Mouse (Mus musculus) heart, embryonic 14.5 days (tissue): ENCODE measurements around the gene Bbs5. TPM values are rescaled to one million over a fixed set of nuclear protein-coding genes. Genes with fewer than 3 reads are reported as not detected.
A peak's percentile ranks its signal among the peaks of the same experiment; 100 is the strongest.
"Not testable (repeated sequence)": the region's sequence is repeated elsewhere in the genome, so short reads cannot be mapped to it uniquely, and the experiment has no call there.

Experiments
- ATAC-seq: fragments of 200-750 bp; cut with Nextera tagmentation; 2 replicates; pipeline ENCODE4 v1.8.0; 2017; ENCODE audit warnings: low read depth, moderate TSS enrichment; ENCODE audit not compliant: insufficient number of reproducible peaks, insufficient read depth, low FRiP score
- H3K27ac ChIP-seq, 2 experiments: fragments of 200-500 bp in 1 of 2; fragments of 300-500 bp in 1 of 2; sonication (generic) in 1 of 2; replicated peaks in 1 of 2; 2 replicates each; pipeline ENCODE4 v1.5.1; 2012 to 2014; ENCODE audit warnings: low read depth in 2 of 2, low read length in 2 of 2, control low read depth in 1 of 2, mild to moderate bottlenecking in 1 of 2, mixed read lengths in 1 of 2; ENCODE audit not compliant: control insufficient read depth in 1 of 2, insufficient read depth in 1 of 2
- H3K27me3 ChIP-seq: fragments of 300-500 bp; sonication (generic); 2 replicates; pipeline ENCODE4 v1.6.1; 2014; ENCODE audit warnings: mild to moderate bottlenecking, low read length, control low read depth; ENCODE audit not compliant: control insufficient read depth, insufficient read depth
- H3K36me3 ChIP-seq: fragments of 300-500 bp; sonication (generic); 2 replicates; pipeline ENCODE4 v1.6.1; 2014; ENCODE audit warnings: mild to moderate bottlenecking, control low read depth, low read length, mixed read lengths; ENCODE audit not compliant: control insufficient read depth, insufficient read depth
- H3K4me1 ChIP-seq, 2 experiments: fragments of 200-500 bp in 1 of 2; fragments of 300-500 bp in 1 of 2; sonication (generic) in 1 of 2; 2 replicates each; pipeline ENCODE4 v1.6.1; 2012 to 2014; ENCODE audit warnings: low read length in 2 of 2, control low read depth in 1 of 2, mixed read lengths in 1 of 2; ENCODE audit not compliant: control insufficient read depth in 2 of 2, insufficient read depth in 2 of 2
- H3K4me2 ChIP-seq: fragments of 300-500 bp; sonication (generic); 2 replicates; pipeline ENCODE4 v1.6.1; 2014; ENCODE audit warnings: mild to moderate bottlenecking, low read length
- H3K4me3 ChIP-seq, 2 experiments: fragments of 200-500 bp in 1 of 2; fragments of 300-500 bp in 1 of 2; sonication (generic) in 1 of 2; 2 replicates each; pipeline ENCODE4 v1.5.1; 2012 to 2014; ENCODE audit warnings: low read length in 2 of 2, mild to moderate bottlenecking in 2 of 2, control low read depth in 1 of 2, low read depth in 1 of 2, moderate library complexity in 1 of 2; ENCODE audit not compliant: control insufficient read depth in 1 of 2, insufficient read depth in 1 of 2
- H3K9ac ChIP-seq: fragments of 300-500 bp; sonication (generic); 2 replicates; pipeline ENCODE4 v1.6.1; 2014; ENCODE audit warnings: mild to moderate bottlenecking, low read length
- H3K9me3 ChIP-seq: fragments of 300-500 bp; sonication (generic); 2 replicates; pipeline ENCODE4 v1.6.1; 2016; ENCODE audit warnings: low read length, control low read depth; ENCODE audit not compliant: control insufficient read depth
- WGBS: fragments of 180-500 bp; shearing (Covaris S2); extraction: QIAGEN DNeasy Blood & Tissue Kit; methylation state at CpG from one replicate; pipeline ENCODE4 v1.1.7; 2014; 5-methylcytosine and 5-hydroxymethylcytosine counted together
- polyA plus RNA-seq: library from polyadenylated mRNA; unstranded; fragments of >200 nt; fragmentation: Nextera tagmentation; extraction: Ambion mirVana; gene quantifications from 2 replicates; pipeline ENCODE4 v1.2.1, GENCODE M21; 2014

The Bbs5 gene
- polyA plus RNA-seq, 1 experiment from 2014 or later = 10.7 TPM

DNA sequence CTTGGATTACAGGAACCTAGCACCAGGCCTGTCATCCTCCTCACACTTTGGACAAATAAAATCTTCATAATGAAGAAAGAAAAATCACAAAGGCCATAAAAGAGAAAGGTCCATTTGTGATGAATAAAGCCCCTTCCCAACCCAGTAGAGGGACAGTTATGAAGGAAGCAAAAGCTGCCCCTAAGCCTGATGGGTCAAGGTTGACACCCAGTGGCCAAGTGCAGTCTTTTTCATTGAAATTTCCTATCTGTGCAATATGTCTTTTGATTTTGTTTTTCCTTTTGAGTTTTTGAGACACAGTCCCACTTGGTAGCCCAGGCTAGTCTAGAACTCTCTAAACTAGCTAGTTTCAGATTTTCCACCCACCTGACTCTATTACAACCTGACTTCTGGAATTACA lies 27.7 kb upstream of the Bbs5 start:
- no peaks in the 10 kb centered on the region for H3K9me3 ChIP-seq
- no peaks in the 10 kb centered on the region for H3K36me3 ChIP-seq
- no peak for ATAC-seq
- H3K9ac ChIP-seq = no peak overlapping the region
- H3K27ac ChIP-seq = no peak overlapping the region
- H3K27me3 ChIP-seq = no peaks in the 10 kb centered on the region
- H3K4me1 ChIP-seq = no peaks in the 10 kb centered on the region
- H3K4me2 ChIP-seq = no peak overlapping the region
- H3K4me3 ChIP-seq = no peak overlapping the region

- no peak overlapping the region for H3K9ac ChIP-seq
- H3K9me3 ChIP-seq = no peaks in the 10 kb centered on the region
- H3K27me3 ChIP-seq = no peaks in the 10 kb centered on the region
- no peaks in the 10 kb centered on the region for H3K36me3 ChIP-seq
- WGBS = 78% methylated on average over 17 of the region's 17 CpGs
- H3K4me2 ChIP-seq = no peak overlapping the region
- H3K4me3 ChIP-seq = no peak overlapping the region
- no peaks in the 10 kb centered on the region for H3K4me1 ChIP-seq
- ATAC-seq = no peak
- H3K27ac ChIP-seq = no peak overlapping the region
These were observed 17.8 kb upstream of the Bbs5 start for GRCm38 (mm10) chr2:69629215-69629614.

DNA sequence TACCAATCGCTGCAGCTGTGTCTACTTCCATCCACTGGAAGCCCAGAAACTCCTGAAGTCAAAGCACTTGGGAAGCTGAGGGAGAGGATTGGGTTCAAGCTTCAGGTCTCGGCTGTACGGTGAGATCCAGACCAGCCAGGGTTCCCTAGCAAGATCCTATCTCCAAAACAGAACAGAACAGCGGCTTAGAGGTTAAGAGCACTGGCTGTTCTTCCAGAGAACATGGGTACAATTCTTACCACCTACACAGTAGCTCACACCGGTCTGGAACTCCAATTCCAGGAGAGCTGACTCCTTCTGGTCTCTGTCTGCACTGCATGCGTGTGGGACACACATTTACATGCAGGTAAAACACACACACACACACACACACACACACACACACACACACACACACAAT lies 17.1 kb upstream of the Bbs5 start:
- Histone ChIP-seq H3K4me1 (no peaks in the 10 kb centered on the region), H3K4me3 (no peak overlapping the region), H3K4me2 (no peak overlapping the region), H3K9ac (no peak overlapping the region), H3K27me3 (no peaks in the 10 kb centered on the region), H3K27ac (no peak overlapping the region), H3K36me3 (no peaks in the 10 kb centered on the region), H3K9me3 (no peaks in the 10 kb centered on the region)
- WGBS = 78% methylated on average over 6 of the region's 6 CpGs
- no peak for ATAC-seq

GRCm38 (mm10) chr2:69630792-69631191 lies 16.2 kb upstream of the Bbs5 start:
- Histone ChIP-seq H3K4me1 (no peaks in the 10 kb centered on the region; a peak in 1 of 4 replicates), H3K36me3 (no peaks in the 10 kb centered on the region), H3K9me3 (no peaks in the 10 kb centered on the region), H3K9ac (no peak overlapping the region), H3K4me2 (no peak overlapping the region), H3K27me3 (no peaks in the 10 kb centered on the region), H3K27ac (no peak overlapping the region), H3K4me3 (no peak overlapping the region)
- 92% methylated on average over 5 of the region's 5 CpGs for WGBS
- ATAC-seq = no peak

GRCm38 (mm10) chr2:69631449-69631848 lies 15.5 kb upstream of the Bbs5 start:
- 75% methylated on average over 2 of the region's 2 CpGs for WGBS
- H3K27ac ChIP-seq = no peak overlapping the region

GRCm38 (mm10) chr2:69635064-69635701 lies 11.8 kb upstream of the Bbs5 start:
- H3K4me1 ChIP-seq = no peaks in the 10 kb centered on the region; a peak in 1 of 4 replicates
- H3K9ac ChIP-seq = peak overlapping the region; percentile 67
- no peaks in the 10 kb centered on the region for H3K9me3 ChIP-seq
- H3K4me2 ChIP-seq = peak overlapping the region; percentile 55
- no peaks in the 10 kb centered on the region for H3K36me3 ChIP-seq
- no peaks in the 10 kb centered on the region for H3K27me3 ChIP-seq
- peak overlapping the region in 1 of 2 experiments; percentile 46; a peak in 2 of 4 replicates for H3K4me3 ChIP-seq
- H3K27ac ChIP-seq = no peak overlapping the region
- ATAC-seq = no peak
- 8% methylated on average over 11 of the region's 11 CpGs for whole genome bisulfite sequencing

More at GRCm38 (mm10) chr2:69631449-69631848, 15.5 kb upstream of the Bbs5 start:
- no peak overlapping the region for H3K4me3 ChIP-seq
- H3K9me3 ChIP-seq = no peaks in the 10 kb centered on the region
- H3K27me3 ChIP-seq = no peaks in the 10 kb centered on the region
- no peak overlapping the region for H3K9ac ChIP-seq
- ATAC-seq = no peak
- no peaks in the 10 kb centered on the region; a peak in 1 of 4 replicates for H3K4me1 ChIP-seq
- no peak overlapping the region for H3K4me2 ChIP-seq
- H3K36me3 ChIP-seq = no peaks in the 10 kb centered on the region

GRCm38 (mm10) chr2:69635807-69636206 lies 11.2 kb upstream of the Bbs5 start:
- ATAC-seq = no peak
- no peak overlapping the region for H3K4me2 ChIP-seq
- H3K4me3 ChIP-seq = no peak overlapping the region
- WGBS = 70% methylated on average over 6 of the region's 6 CpGs
- H3K9me3 ChIP-seq = no peaks in the 10 kb centered on the region
- no peak overlapping the region for H3K9ac ChIP-seq
- H3K27ac ChIP-seq = no peak overlapping the region
- H3K36me3 ChIP-seq = no peaks in the 10 kb centered on the region
- no peaks in the 10 kb centered on the region; a peak in 1 of 4 replicates for H3K4me1 ChIP-seq
- no peaks in the 10 kb centered on the region for H3K27me3 ChIP-seq

- not testable (repeated sequence) for H3K27me3 ChIP-seq, H3K9me3 ChIP-seq, H3K9ac ChIP-seq, H3K4me3 ChIP-seq, H3K4me1 ChIP-seq, ATAC-seq, H3K4me2 ChIP-seq, H3K27ac ChIP-seq, H3K36me3 ChIP-seq
- WGBS = 71% methylated on average over 7 of the region's 7 CpGs
These were observed 9.0 kb upstream of the Bbs5 start for GRCm38 (mm10) chr2:69637989-69638388.
